Mouse (Mus musculus) midbrain, postnatal 0 days (tissue): ENCODE measurements around the gene 2310011J03Rik. TPM values are rescaled to one million over a fixed set of nuclear protein-coding genes. Genes with fewer than 3 reads are reported as not detected.

Experiments
- ATAC-seq: fragments of 200-750 bp; cut with Nextera tagmentation; 2 replicates; pipeline ENCODE4 v1.8.0; 2017; ENCODE audit warnings: moderate number of reproducible peaks, mild to moderate bottlenecking, moderate TSS enrichment, moderate library complexity; ENCODE audit not compliant: low FRiP score
- DNase-seq: peaks from one replicate; pipeline ENCODE4 v3.0.0-alpha.2; 2015; ENCODE audit warnings: low spot score
- H3K27ac ChIP-seq: fragments of 300-500 bp; sonication (generic); 2 replicates; pipeline ENCODE4 v1.5.1; 2014; ENCODE audit warnings: low read depth, mild to moderate bottlenecking, low read length, mixed read lengths
- H3K27me3 ChIP-seq: fragments of 300-500 bp; sonication (generic); 2 replicates; pipeline ENCODE4 v1.6.1; 2014; ENCODE audit warnings: low read length, control low read depth, mixed read lengths; ENCODE audit not compliant: insufficient read depth
- H3K36me3 ChIP-seq: fragments of 300-500 bp; sonication (generic); 2 replicates; pipeline ENCODE4 v1.6.1; 2014; ENCODE audit warnings: low read length, control low read depth, mixed read lengths; ENCODE audit not compliant: insufficient read depth
- H3K4me1 ChIP-seq: fragments of 300-500 bp; sonication (generic); 2 replicates; pipeline ENCODE4 v1.6.1; 2014; ENCODE audit warnings: mild to moderate bottlenecking, control low read depth, antibody characterized with exemption, low read length, mixed read lengths; ENCODE audit not compliant: insufficient read depth
- H3K4me2 ChIP-seq: fragments of 300-500 bp; sonication (generic); 2 replicates; pipeline ENCODE4 v1.6.1; 2014; ENCODE audit warnings: low read depth, mild to moderate bottlenecking, low read length, mixed read lengths; ENCODE audit not compliant: poor library complexity, severe bottlenecking
- H3K4me3 ChIP-seq: fragments of 300-500 bp; sonication (generic); 2 replicates; pipeline ENCODE4 v1.5.1; 2014; ENCODE audit warnings: low read depth, mild to moderate bottlenecking, low read length, moderate library complexity
- H3K9ac ChIP-seq: fragments of 300-500 bp; sonication (generic); replicated peaks from 2 replicates; pipeline ENCODE4 v1.6.1; 2014; ENCODE audit warnings: mild to moderate bottlenecking, low read length, moderate library complexity, mixed read lengths; ENCODE audit not compliant: poor library complexity, severe bottlenecking
- H3K9me3 ChIP-seq: fragments of 300-500 bp; sonication (generic); 2 replicates; pipeline ENCODE4 v1.6.1; 2016; ENCODE audit warnings: low read length, control low read depth
- CTCF ChIP-seq: IDR thresholded peaks from 2 replicates; pipeline ENCODE4 v1.5.1; 2016; ENCODE audit warnings: antibody characterized with exemption, mild to moderate bottlenecking
- WGBS: fragments of 180-500 bp; shearing (Covaris S2); extraction: QIAGEN DNeasy Blood & Tissue Kit; methylation state at CpG from one replicate; pipeline ENCODE4 v1.1.7; 2014; 5-methylcytosine and 5-hydroxymethylcytosine counted together
- polyA plus RNA-seq: library from polyadenylated mRNA; unstranded; fragments of >200 nt; fragmentation: Nextera tagmentation; extraction: Ambion mirVana; gene quantifications from 2 replicates; pipeline ENCODE4 v1.2.1, GENCODE M21; 2015
- total RNA-seq: library from RNA; depleted of rRNA; stranded (reverse); fragments of >200 nt; gene quantifications from 2 replicates; pipeline ENCODE4 v1.2.3, GENCODE M21; 2014

The 2310011J03Rik gene
- total and polyA plus RNA-seq, 2 experiments from 2014 or later: 23.1 to 26.5 TPM

DNA sequence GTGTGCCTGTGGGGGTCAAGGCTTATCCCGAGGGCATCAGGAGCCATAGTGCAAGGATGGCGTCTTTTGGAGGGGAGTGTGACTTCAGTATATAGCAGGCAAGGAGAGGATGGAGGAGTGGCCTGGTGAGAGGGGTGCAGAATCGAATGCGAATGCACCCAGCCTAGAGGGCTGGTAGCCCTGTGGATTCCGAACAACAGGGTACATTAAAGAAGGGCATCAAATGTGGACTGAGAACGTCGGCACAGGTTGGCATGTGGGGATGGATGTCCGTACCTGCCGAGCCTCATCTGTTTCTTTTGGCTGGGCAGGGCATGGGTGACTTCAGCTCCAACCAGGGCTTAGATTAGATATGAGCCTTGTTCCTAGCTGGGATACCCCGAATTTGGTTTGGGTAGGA lies 20.5 kb downstream of the 2310011J03Rik start:
- no peaks in the 10 kb centered on the region for H3K27me3 ChIP-seq
- WGBS: 29% methylated on average over 10 of the region's 10 CpGs
- no peak for TF ChIP-seq CTCF
- peaks cover 13% of the 10 kb centered on the region for H3K36me3 ChIP-seq
- H3K4me1 ChIP-seq: peaks cover 40% of the 10 kb centered on the region
- DNase-seq (peak; percentile 34), ATAC-seq (no peak)
- peak overlapping the region; percentile 100 for H3K27ac ChIP-seq
- H3K9me3 ChIP-seq: no peaks in the 10 kb centered on the region
- peak overlapping the region; percentile 58 for H3K4me3 ChIP-seq
- H3K9ac ChIP-seq: peak overlapping the region; percentile 91
- H3K4me2 ChIP-seq: peak overlapping the region; percentile 91

DNA sequence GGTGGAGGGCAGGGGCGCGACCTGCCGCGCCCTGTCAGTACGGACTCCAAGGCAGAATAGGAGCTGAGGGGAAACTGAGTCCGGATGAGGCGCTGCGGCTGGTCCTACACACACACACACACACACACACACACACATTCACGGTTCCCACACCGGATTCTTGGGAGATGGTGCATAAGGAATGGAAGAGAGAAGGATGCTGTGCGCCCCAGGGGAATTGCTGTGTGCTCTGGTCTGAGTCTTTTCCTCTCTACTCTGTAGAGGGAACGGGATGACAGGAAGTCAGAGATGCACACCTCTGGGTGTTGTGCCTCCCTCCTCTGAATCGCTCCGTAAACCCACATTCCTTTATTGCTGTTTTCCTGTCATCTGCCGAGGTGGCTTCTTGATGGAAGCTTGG lies 21.0 kb downstream of the 2310011J03Rik start:
- no peak for TF ChIP-seq CTCF
- Histone ChIP-seq H3K9me3 (no peaks in the 10 kb centered on the region), H3K4me1 (peaks cover 40% of the 10 kb centered on the region), H3K27ac (peak overlapping the region; percentile 100), H3K9ac (peak overlapping the region; percentile 91), H3K36me3 (peaks cover 13% of the 10 kb centered on the region), H3K27me3 (no peaks in the 10 kb centered on the region), H3K4me2 (peak overlapping the region; percentile 91), H3K4me3 (peak overlapping the region; percentile 58)
- peak; percentile 2; the same call in 1 of the 2 replicates for ATAC-seq
- 5% methylated on average over 15 of the region's 15 CpGs for WGBS
- peak; percentile 67 for DNase-seq

DNA sequence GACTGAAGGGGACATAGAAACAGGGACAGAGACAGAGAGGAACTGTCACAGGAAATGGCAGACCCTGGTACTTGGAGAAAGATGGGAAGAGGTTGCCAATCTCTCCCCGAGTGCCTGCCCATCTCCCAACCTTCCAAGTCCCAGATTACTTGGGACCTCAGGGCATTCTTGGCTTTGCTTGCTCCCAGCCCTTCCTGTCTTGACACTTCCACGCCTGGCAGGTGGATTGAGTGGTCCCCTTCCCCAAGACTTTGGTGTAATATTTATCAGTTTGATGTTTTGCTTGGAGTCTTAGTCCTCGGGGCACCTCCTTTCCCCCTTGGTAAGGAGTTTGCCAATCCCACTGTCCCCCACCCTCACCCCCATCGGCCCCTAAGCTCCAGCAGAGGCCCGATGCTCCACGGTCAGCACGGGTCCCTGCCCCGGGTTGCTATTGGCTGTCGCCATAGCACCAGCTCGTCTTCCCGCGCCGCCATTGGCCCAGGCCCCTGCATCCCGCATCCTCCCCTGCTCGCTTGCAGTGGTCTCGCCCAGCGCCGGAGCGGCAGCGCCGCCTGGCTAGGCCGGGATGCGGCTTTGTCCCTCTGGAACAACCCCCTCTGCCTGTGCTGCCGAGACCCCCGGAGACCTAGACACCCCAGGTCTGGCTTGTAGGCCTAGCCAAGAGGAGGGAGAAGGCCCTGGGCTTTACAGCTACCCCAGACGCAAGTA lies 21.6 kb downstream of the 2310011J03Rik start:
- no peaks in the 10 kb centered on the region for H3K9me3 ChIP-seq
- peak overlapping the region; percentile 91 for H3K9ac ChIP-seq
- H3K4me1 ChIP-seq: peaks cover 40% of the 10 kb centered on the region
- peak; percentile 96 for DNase-seq
- WGBS: 2% methylated on average over 26 of the region's 26 CpGs
- peak overlapping the region; percentile 100 for H3K27ac ChIP-seq
- peak overlapping the region; percentile 91 for H3K4me2 ChIP-seq
- peak; percentile 82 for ATAC-seq
- H3K27me3 ChIP-seq: no peaks in the 10 kb centered on the region
- peak; percentile 69 for TF ChIP-seq CTCF
- peak overlapping the region; percentile 58 for H3K4me3 ChIP-seq
- peaks cover 16% of the 10 kb centered on the region for H3K36me3 ChIP-seq

DNA sequence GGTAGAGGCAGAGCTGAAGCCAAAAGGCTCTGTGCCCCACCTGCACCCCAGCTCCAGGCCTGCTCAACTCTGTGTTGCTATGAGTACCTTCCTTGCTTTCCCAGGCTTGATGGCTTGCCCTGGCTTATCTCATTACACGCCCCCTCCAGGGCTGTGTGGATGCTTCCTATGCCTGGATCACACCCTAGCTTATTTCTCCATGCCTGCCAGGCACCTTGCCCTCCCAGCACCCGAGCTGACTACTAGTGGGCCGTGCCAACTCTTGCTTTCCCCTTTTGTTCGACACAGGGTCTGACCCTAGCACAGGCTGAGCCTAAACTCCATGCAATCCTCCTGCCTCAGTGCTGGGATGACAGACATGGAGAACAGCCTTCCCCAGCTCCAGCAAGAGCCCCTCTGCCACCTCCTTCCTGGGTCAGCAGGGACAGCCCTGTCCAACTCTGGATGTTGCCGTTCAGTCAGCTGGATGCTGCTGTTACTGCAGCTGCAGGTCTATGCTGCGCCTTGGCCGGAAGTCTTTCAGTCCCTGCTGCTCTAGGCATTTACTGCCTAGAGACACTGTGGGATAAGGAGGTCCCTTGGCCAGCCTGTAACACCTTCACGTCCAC lies 22.7 kb downstream of the 2310011J03Rik start:
- Histone ChIP-seq H3K27ac (peak overlapping the region; percentile 100), H3K4me1 (peaks cover 36% of the 10 kb centered on the region), H3K4me2 (peak overlapping the region; percentile 91), H3K36me3 (peaks cover 16% of the 10 kb centered on the region), H3K9ac (peak overlapping the region; percentile 78), H3K9me3 (no peaks in the 10 kb centered on the region), H3K27me3 (no peaks in the 10 kb centered on the region), H3K4me3 (no peak overlapping the region)
- no peak for DNase-seq
- ATAC-seq: no peak
- 0 out of 2 replicates have a peak, but pooled peaks have one; percentile 1 for TF ChIP-seq CTCF
- WGBS: 58% methylated on average over 8 of the region's 8 CpGs

DNA sequence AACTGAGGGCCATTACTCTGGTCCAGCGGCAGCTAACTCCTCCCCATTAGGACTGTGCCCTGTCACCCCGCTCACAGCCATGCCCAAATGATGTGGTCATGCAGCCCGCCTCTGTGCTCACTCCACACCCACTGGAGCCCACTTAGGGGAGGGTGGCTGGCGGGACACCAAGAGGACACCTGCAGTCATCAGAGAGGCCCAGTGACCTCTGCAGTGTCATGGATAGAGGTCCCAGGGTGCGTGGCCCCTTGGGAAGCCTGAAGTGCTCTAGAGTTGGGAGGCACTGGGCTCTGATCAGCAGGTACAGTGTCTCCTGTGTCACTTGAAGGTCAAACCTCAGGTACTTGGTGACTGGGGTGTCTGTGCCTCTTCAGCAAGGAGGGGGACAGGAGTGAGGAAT lies 23.5 kb downstream of the 2310011J03Rik start:
- Histone ChIP-seq H3K4me2 (peak overlapping the region; percentile 91), H3K9ac (peak overlapping the region; percentile 78), H3K4me1 (peaks cover 28% of the 10 kb centered on the region), H3K27ac (peak overlapping the region; percentile 100), H3K27me3 (no peaks in the 10 kb centered on the region), H3K36me3 (peaks cover 10% of the 10 kb centered on the region), H3K4me3 (peak overlapping the region; percentile 50), H3K9me3 (no peaks in the 10 kb centered on the region)
- DNase-seq: no peak
- no peak for ATAC-seq
- WGBS: 83% methylated on average over 5 of the region's 5 CpGs
- TF ChIP-seq CTCF: no peak
